Mouse (Mus musculus): ENCODE data around the gene Dip2a. TPM values are rescaled to one million over a fixed set of nuclear protein-coding genes. Genes with fewer than 3 reads are reported as not detected.

Gene Dip2a
- total RNA-seq, 2 experiments from 2014 or later: 3.6 to 5.3 TPM

GRCm38 (mm10) chr10:76247960-76248646 is 97.0 kb downstream of the Dip2a start:
- no peak for ATAC-seq (ENCODE audit: poor library complexity, severe bottlenecking)

- no peak for ATAC-seq (ENCODE audit: poor library complexity, severe bottlenecking)
Observed at GRCm38 (mm10) chr10:76246601-76247000, 98.5 kb downstream of the Dip2a start.

- ATAC-seq (ENCODE audit: poor library complexity, severe bottlenecking): no peak
Observed at GRCm38 (mm10) chr10:76245106-76245505, 100.0 kb downstream of the Dip2a start.

DNA sequence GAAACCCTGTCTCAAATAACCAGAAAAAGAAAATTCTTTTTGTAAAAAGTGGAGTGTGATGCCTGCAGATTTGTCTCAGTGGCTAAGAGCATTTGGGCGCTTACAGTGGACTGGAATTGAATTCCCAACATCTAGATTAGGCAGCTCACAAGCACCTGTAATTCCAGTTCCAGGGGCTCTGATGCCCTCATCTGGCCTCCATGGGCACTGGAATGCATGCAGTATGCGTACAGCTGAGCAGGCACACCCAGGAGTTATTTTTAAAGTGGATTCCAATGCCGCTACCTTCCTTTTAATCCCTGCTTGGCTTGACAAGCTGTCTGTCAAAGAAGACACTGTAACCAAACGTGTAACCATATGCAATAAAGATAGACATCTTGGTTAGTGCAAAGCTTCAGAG is 105.7 kb downstream of the Dip2a start:
- ATAC-seq (ENCODE audit: poor library complexity, severe bottlenecking): no peak

DNA sequence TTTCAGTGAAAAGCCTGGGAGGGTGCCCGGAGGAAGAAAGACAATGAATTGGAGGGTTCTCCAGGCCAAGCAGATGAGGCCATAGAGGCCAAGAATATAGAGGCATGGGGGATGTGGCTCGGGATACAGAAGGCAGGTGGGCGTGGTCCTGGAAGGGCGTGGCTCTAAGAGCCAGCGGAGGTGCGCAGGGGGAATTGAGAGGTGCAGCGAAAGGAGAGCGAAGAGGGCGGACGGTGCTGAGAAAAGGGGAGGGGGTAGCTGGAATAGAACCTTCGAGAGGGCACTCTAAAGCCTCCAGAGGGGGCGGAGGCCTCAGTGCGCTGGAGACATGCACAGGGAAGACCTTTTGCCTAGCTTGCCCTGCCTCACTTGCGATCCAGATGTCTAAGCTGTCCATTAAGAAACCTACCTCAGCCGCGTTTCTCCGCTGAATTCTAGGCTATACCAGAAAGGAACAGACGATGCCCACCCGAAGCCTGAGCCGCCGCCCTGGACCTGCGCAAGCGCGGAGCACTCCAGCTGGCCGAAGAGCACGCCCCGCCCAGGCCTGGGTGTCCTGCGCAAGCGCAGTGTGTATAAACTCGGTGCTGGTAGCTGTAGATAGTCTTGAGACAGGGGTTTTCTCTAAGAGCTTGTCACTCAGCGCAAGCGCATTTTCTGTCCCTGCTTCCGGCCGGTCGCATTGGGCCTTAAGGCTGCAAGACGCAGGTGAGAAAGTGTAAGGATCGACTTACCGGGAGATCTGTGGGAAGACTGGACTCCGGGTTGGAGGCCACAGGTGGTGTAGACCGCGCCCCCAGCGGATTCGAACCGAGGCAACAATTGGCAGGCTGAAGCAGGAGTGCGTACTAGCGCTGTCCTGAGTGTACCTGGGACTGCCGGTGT is 107.5 kb downstream of the Dip2a start, which contains the start of gene Prmt2:
Gene Prmt2, minus strand, starts transcription at position 525 of the 885 bp plus-strand sequence.
- ATAC-seq (ENCODE audit: poor library complexity, severe bottlenecking): peak; percentile 94

DNA sequence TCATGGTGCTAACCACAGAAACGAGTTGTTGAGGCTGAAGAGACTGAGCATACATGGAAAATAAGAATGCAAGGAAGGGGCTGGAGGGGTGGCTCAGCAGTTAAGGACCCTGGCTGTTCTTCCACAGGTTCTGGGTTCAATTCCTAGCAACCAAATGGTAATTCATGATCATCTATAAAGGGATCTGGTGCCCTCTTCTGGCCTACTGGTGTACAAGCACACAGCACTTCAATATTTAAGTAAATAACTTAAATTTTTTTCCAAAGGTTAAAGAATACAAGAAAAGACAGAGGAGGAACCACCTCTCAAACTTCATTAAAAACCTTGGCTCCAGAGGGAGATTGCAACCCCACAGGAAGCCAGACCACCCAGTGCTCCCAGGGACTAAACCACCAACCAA is 115.5 kb downstream of the Dip2a start:
- ATAC-seq (ENCODE audit: poor library complexity, severe bottlenecking): no peak

- ATAC-seq (ENCODE audit: poor library complexity, severe bottlenecking): 0 out of 2 replicates have a peak, but pooled peaks have one; percentile 27
Observed at GRCm38 (mm10) chr10:76225944-76226343, 119.1 kb downstream of the Dip2a start.

DNA sequence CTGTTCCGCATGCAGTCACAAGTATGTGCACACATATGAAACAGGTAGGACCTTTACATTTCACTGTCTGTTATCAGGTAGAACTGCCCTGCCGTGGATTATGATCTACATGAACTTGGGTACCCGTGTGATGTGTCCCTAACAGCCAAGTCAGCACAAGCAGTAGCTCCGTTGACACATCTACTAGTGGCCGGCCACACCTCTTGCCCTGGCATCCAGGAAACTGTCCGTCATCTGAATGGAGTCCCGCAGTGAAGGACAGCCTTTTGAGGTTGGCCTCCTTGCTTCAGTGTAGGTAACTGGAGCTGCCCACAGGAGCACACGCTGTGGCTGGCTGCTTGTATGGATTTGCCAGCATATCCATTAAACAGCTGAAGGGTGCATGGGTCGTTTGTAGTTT is 126.9 kb downstream of the Dip2a start:
- ATAC-seq (ENCODE audit: poor library complexity, severe bottlenecking): no peak

DNA sequence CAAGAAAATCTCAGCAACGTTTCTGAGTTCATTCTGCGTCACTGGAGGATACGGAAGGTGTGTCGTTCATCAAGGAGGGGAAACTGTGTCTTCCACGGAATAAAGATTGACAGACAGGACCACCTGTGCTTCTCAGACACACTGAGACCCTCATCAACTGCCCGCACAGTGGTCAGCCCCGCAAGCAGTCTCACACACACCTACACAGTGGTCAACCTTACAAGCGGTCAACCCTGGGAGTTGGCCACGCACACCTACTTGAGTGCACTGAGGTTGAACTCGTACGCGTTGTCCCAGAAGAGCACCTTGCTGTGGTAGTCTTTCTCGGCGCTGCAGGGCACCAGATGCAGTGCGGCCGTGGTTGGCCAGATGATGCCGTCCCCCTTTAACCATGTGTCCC is 128.0 kb downstream of the Dip2a start:
- no peak for ATAC-seq (ENCODE audit: poor library complexity, severe bottlenecking)

DNA sequence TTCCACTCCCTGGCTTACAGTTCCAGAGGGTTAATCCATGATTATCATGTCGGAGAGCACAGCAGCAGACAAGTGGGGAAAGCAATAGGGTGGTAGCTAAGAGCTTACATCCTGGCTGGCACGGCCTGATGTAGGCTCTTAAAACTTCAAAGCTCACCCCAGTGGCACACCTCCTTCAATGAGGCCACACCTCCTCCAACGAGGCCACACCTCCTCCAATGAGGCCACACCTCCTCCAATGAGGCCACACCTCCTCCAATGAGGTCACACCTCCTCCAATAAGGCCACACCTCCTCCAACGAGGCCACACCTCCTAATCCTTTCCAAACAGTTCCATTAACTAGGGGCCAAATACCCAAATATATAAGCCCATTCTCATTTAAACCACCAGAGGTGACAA is 130.9 kb downstream of the Dip2a start:
- no peak for ATAC-seq (ENCODE audit: poor library complexity, severe bottlenecking)

GRCm38 (mm10) chr10:76212121-76212520 is 133.0 kb downstream of the Dip2a start:
- ATAC-seq (ENCODE audit: poor library complexity, severe bottlenecking): no peak

GRCm38 (mm10) chr10:76210806-76211205 is 134.3 kb downstream of the Dip2a start:
- no peak for ATAC-seq (ENCODE audit: poor library complexity, severe bottlenecking)

Other genes with a start within 250 kb of the Dip2a start
- not detected in 2 replicates for gene Slc5a4b, start 234.3 kb downstream of the Dip2a start, total RNA-seq (2015)
- gene Slc5a4b, start 234.3 kb downstream of the Dip2a start, total RNA-seq (2017): not detected in 2 replicates
- gene Slc5a4a, start 197.8 kb downstream of the Dip2a start, total RNA-seq (2015): not detected in 2 replicates
- not detected in 2 replicates for gene Slc5a4a, start 197.8 kb downstream of the Dip2a start, total RNA-seq (2017)
- gene Prmt2, start 107.4 kb downstream of the Dip2a start, total RNA-seq (2015): 1.7 and 2.3 TPM in 2 replicates
- gene Prmt2, start 107.4 kb downstream of the Dip2a start, total RNA-seq (2017): 1.3 and 2.0 TPM in 2 replicates
- gene S100b, start 91.4 kb downstream of the Dip2a start, total RNA-seq (2015): 0.14 and 0.47 TPM in 2 replicates
- gene S100b, start 91.4 kb downstream of the Dip2a start, total RNA-seq (2017): 0.11 TPM in 1 of 2 replicates, not detected in the other
- gene AC141477.1, start 95.2 kb upstream of the Dip2a start, total RNA-seq (2015): not detected in 2 replicates
- gene AC141477.1, start 95.2 kb upstream of the Dip2a start, total RNA-seq (2017): 10.4 TPM in 1 of 2 replicates, not detected in the other
- 24.2 and 27.3 TPM in 2 replicates for gene Pcnt, start 97.5 kb upstream of the Dip2a start, total RNA-seq (2015)
- 44.1 and 53.4 TPM in 2 replicates for gene Pcnt, start 97.5 kb upstream of the Dip2a start, total RNA-seq (2017)
- not detected in 2 replicates for gene 2610028H24Rik, start 103.8 kb upstream of the Dip2a start, total RNA-seq (2015)
- gene 2610028H24Rik, start 103.8 kb upstream of the Dip2a start, total RNA-seq (2017): not detected in 2 replicates
- gene Mcm3ap, start 123.6 kb upstream of the Dip2a start, total RNA-seq (2015): 41.9 and 51.0 TPM in 2 replicates
- 51.5 and 56.8 TPM in 2 replicates for gene Mcm3ap, start 123.6 kb upstream of the Dip2a start, total RNA-seq (2017)
- 0.96 and 1.6 TPM in 2 replicates for gene Ybey, start 123.8 kb upstream of the Dip2a start, total RNA-seq (2015)
- gene Ybey, start 123.8 kb upstream of the Dip2a start, total RNA-seq (2017): 3.6 and 4.2 TPM in 2 replicates
- 0.98 and 2.1 TPM in 2 replicates for gene Lss, start 186.3 kb upstream of the Dip2a start, total RNA-seq (2015)
- 1.7 and 2.5 TPM in 2 replicates for gene Lss, start 186.3 kb upstream of the Dip2a start, total RNA-seq (2017)
- gene Spatc1l, start 217.0 kb upstream of the Dip2a start, total RNA-seq (2015): not detected in 2 replicates
- not detected in 2 replicates for gene Spatc1l, start 217.0 kb upstream of the Dip2a start, total RNA-seq (2017)
- gene Ftcd, start 230.4 kb upstream of the Dip2a start, total RNA-seq (2015): not detected in 2 replicates
- not detected in 2 replicates for gene Ftcd, start 230.4 kb upstream of the Dip2a start, total RNA-seq (2017)

All from megakaryocyte, adult 5-6 weeks (primary cell).